Mouse (Mus musculus) heart, adult 11 months (tissue): ENCODE data around the gene Olfr191.
"Not testable (repeated sequence)": the region's sequence is repeated elsewhere in the genome, so short reads cannot be mapped to it uniquely, and the experiment has no call there.

Source experiments
- DNase-seq: peaks from one replicate; pipeline ENCODE4 v3.0.0; 2022

Olfr191 gene

GRCm38 (mm10) chr16:59089722-59090121 is at the start of gene Olfr191:
Olfr191 (minus strand) TSS chr16:59089822.
- DNase-seq, result not testable (repeated sequence)

GRCm38 (mm10) chr16:59130740-59131139 is 41.1 kb upstream of the Olfr191 start:
- no peak for DNase-seq

- DNase-seq, result no peak
Measured at GRCm38 (mm10) chr16:59120969-59121368, 31.3 kb upstream of the Olfr191 start, which contains the start of gene Olfr194. Olfr194 (minus strand) TSS chr16:59121069.

DNA sequence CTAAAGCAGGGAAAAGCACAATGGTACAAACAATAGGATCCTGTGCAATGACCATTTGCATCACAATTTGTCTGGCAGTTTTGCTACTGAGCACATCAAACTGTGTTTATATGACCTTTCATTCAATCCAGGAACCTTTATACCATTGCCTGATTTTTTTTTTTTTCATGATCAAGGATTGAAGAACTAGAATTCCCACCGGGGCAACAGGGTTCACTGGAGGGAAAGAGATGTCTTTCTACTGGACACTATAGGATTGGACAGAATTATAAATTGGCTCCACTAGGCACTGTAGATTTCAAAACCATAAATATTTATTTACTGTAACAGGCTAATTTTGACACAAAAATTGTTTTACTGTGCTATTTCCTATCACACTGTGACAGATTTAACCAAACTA is 22.2 kb upstream of the Olfr191 start, which contains the start of gene Olfr193:
TSS of gene Olfr193 (minus strand) at position 101 of the 400 bp plus-strand sequence.
- no peak for DNase-seq

DNA sequence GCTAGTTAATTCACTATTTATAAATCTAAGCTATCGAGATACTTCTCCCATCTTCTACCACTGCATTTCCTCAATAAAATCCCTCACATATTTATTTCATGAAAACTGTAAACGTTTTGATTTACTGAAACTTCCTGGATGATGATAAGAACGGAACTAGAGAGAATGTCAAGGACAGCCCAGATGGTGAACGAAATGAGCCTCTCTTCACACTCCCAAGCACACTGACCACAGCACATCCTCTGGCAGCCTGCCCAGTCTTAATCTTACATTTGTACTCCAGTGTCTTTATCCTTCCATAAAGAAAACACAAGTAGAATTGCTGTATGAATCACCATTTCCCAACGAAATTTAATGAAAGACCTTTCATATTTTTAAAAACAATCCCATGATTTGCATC is 18.9 kb upstream of the Olfr191 start:
- not testable (repeated sequence) for DNase-seq

- no peak for DNase-seq
Measured at GRCm38 (mm10) chr16:59105312-59105711, 15.7 kb upstream of the Olfr191 start.

DNA sequence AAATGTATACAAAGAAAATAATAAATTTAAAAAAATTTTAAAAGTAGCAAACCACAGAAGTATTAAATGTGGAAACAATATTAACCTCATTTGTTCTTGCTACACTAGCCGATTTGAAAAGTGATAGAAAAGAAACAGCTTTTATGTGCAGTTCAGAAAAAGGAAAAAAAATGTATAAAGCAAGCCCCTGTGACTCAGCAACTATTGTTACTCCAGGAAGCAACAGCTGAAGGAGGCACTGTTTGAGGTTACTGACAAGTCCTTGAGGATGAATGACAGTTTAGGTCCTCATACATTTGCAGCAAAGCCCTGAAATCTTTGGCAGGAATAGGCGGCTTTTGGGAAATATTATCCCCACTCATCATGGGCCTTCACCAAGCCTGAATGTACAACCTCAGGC is 8.5 kb downstream of the Olfr191 start:
- DNase-seq, result not testable (repeated sequence)

GRCm38 (mm10) chr16:59077905-59078304 is 11.7 kb downstream of the Olfr191 start, which contains the start of gene Olfr190:
Olfr190 (minus strand) TSS chr16:59078005.
- no peak for DNase-seq

DNA sequence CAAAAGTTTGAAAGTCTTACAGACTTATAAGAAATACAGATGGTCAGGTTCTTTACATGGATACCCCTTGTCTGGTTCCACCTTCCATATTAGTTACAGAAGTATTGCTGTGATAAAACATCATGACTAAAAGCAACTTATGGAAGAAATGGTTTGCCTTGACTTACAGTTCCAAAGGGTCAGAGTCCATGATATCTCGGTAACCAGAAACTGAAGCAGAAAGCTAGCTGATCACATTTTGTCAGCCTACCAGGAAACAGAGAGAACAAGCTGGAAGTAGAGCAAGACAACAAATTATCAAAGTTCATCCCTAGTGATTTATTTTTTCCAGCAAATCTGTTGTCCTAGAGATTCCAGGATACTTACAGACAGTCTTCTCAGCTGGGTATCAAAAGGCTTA is 16.1 kb downstream of the Olfr191 start:
- no peak for DNase-seq

DNA sequence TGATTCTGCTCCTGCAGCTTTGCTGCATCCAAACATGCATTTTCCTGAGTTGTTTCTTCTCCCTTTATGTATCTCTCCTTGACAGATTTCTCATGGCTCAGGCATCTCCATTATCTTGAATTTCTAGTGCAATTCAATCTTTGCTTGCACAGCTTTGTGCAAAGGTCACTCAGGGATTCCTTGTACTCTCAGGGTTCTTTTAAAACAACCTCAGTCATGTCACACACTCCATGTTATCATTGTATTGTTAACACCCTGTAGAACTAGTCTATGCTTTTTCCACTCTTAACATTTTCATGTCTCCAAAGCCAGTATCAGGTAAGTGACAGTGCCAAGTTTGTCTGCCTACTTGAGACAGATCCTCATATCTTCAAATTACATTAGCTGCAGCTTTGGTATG is 17.9 kb downstream of the Olfr191 start:
- DNase-seq, result no peak

DNA sequence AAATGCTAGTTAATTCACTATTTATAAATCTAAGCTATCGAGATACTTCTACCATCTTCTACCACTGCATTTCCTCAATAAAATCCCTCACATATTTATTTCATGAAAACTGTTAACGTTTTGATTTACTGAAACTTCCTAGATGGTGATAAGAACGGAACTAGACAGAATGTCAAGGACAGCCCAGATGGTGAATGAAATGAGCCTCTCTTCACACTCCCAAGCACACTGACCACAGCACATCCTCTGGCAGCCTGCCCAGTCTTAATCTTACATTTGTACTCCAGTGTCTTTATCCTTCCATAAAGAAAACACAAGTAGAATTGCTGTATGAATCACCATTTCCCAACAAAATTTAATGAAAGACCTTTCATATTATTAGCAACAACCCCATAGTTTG is 27.2 kb downstream of the Olfr191 start:
- not testable (repeated sequence) for DNase-seq

- not testable (repeated sequence) for DNase-seq
Measured at GRCm38 (mm10) chr16:59049286-59049685, 40.3 kb downstream of the Olfr191 start.

DNA sequence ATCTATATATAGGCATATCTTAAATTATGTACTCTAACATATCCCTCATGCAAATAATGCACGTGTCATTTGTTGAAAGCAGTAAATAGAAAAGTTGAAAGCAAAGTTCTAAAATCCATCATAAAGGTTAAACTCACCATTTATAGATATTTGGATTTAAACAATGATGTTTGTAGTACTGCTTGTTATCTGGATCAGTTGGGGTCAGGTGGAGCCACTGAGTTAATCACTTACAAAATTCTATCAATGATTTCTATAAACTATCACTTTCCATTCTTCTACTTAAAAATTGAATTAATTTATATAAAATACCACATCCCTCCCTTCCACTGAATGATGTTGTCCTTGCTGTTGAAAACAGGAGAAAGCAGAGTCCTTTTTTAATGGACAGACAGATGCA is 40.8 kb downstream of the Olfr191 start:
- DNase-seq, result no peak

- DNase-seq, result no peak
Measured at GRCm38 (mm10) chr16:59047579-59047978, 42.0 kb downstream of the Olfr191 start.

- DNase-seq, result no peak
Measured at GRCm38 (mm10) chr16:59045835-59046234, 43.8 kb downstream of the Olfr191 start.

- DNase-seq, result no peak
Measured at GRCm38 (mm10) chr16:59039710-59040109, 49.9 kb downstream of the Olfr191 start, which contains the start of gene Olfr187. Olfr187 (minus strand) TSS chr16:59039767.
